13 mouse cellular contexts compared by ENCODE assay signal in genomic region chr1:86858876-86859275, GRCm38 (mm10).
DNase-seq lines count a peak whose midpoint lies in the region; ATAC-seq lines count a peak whose summit lies in the region.
"Had no signal": no experiment of that assay in that cellular context is flagged by ENCODE, and none has a peak within 500 bp of the region (broad histone marks: within the 10 kb centered on the region; RNA-seq: fewer than 3 reads in every experiment).

No protein-coding gene starts in this region.

- no peaks in the 10 kb centered on the region for H3K36me3 ChIP-seq in heart, embryonic 14.5 days (ENCODE audit: control insufficient read depth, insufficient read depth, low read length)

- ATAC-seq in heart, embryonic 14.5 days (ENCODE audit: insufficient number of reproducible peaks, insufficient read depth, low FRiP score, low read depth): 0 out of 2 replicates have a peak, but pooled peaks have one; percentile 54
- ATAC-seq: forebrain, embryonic 15.5 days had no signal

- 43% methylated on average over 1 of the region's 1 CpGs for WGBS in heart, embryonic 14.5 days

- H3K4me1 ChIP-seq in heart, embryonic 14.5 days (ENCODE audit: control insufficient read depth in 2 of 2, insufficient read depth in 2 of 2, low read length in 2 of 2): peaks cover 6 to 8% of the 10 kb centered on the region in 2 experiments; a peak in 2 of 4 replicates
- H3K4me1 ChIP-seq: embryonic facial prominence, embryonic 12.5 days; forebrain, embryonic 15.5 days; limb, embryonic 12.5 days; midbrain, embryonic 10.5 days had no signal

- H3K9me3 ChIP-seq in heart, embryonic 14.5 days (ENCODE audit: control insufficient read depth, low read length): no peaks in the 10 kb centered on the region
- H3K9me3 ChIP-seq: embryonic facial prominence, embryonic 12.5 days; forebrain, embryonic 15.5 days; limb, embryonic 12.5 days; midbrain, embryonic 10.5 days had no signal

- no peak overlapping the region for H3K4me2 ChIP-seq in heart, embryonic 14.5 days (ENCODE audit: low read length)
- H3K4me2 ChIP-seq: embryonic facial prominence, embryonic 12.5 days; forebrain, embryonic 15.5 days; limb, embryonic 12.5 days had no signal

- no peak overlapping the region for H3K4me3 ChIP-seq in heart, embryonic 14.5 days (ENCODE audit: control insufficient read depth in 1 of 2, insufficient read depth in 1 of 2, low read depth in 1 of 2, low read length in 2 of 2)
- H3K4me3 ChIP-seq: embryonic facial prominence, embryonic 12.5 days; forebrain, embryonic 15.5 days; limb, embryonic 12.5 days; midbrain, embryonic 10.5 days had no signal

- DNase-seq in kidney, adult 9 months: peak; percentile 10
- no peak for DNase-seq in kidney, postnatal 25 days
- peak; percentile 5 for DNase-seq in WW6 (ENCODE audit: low read depth, low spot score)
- DNase-seq in lung, postnatal 14 days: peak; percentile 28
- no peak for DNase-seq in left cerebral cortex, adult 11 months (ENCODE audit: low spot score)
- no peak for DNase-seq in thymus, postnatal 25 days
- DNase-seq: cerebellum, postnatal 10 days; gastrocnemius, postnatal 36 days had no signal

- H3K27me3 ChIP-seq in heart, embryonic 14.5 days (ENCODE audit: control insufficient read depth, insufficient read depth, low read length): no peaks in the 10 kb centered on the region
- H3K27me3 ChIP-seq: embryonic facial prominence, embryonic 12.5 days; forebrain, embryonic 15.5 days; limb, embryonic 12.5 days had no signal

- no peak overlapping the region; a peak in 1 of 4 replicates for H3K27ac ChIP-seq in heart, embryonic 14.5 days (replicated peaks in 1 of 2; ENCODE audit: control insufficient read depth in 1 of 2, insufficient read depth in 1 of 2, low read depth in 2 of 2, low read length in 2 of 2)
- H3K27ac ChIP-seq: embryonic facial prominence, embryonic 12.5 days; forebrain, embryonic 15.5 days; limb, embryonic 12.5 days; midbrain, embryonic 10.5 days had no signal

- H3K9ac ChIP-seq in heart, embryonic 14.5 days (ENCODE audit: low read length): no peak overlapping the region
- H3K9ac ChIP-seq: embryonic facial prominence, embryonic 12.5 days; forebrain, embryonic 15.5 days; limb, embryonic 12.5 days had no signal

Comparison
In these comparisons a context has a peak if more than half of its experiments do, and no peak if none do; other contexts are left out.
1. DNase-seq: peak in kidney, adult 9 months (single experiment), WW6 (single experiment) and lung, postnatal 14 days (single experiment); none in kidney, postnatal 25 days (0 of 2), left cerebral cortex, adult 11 months (single experiment) and thymus, postnatal 25 days (single experiment).